Mouse (Mus musculus): ENCODE measurements around the gene Muc20.

The Muc20 gene

DNA sequence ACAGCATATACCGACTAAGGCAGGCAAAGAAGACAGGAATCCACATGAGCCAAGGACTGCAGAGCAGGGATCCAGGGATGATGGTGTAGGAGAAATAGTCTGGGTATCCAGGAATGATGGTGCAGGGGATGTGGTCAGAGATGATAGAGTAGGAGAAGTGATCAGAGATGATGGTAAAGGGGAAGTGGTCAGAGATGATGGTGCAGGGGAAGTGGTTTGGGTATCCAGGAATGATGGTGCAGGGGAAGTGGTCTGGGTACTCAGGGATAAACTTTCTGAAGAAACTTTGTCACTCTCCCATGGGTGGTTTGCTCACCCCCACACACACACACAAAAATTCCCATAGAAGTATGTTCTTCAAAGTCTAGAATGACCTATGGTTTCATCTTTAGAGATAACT is 2.1 kb downstream of the Muc20 start:
- DNase-seq: no peak

DNA sequence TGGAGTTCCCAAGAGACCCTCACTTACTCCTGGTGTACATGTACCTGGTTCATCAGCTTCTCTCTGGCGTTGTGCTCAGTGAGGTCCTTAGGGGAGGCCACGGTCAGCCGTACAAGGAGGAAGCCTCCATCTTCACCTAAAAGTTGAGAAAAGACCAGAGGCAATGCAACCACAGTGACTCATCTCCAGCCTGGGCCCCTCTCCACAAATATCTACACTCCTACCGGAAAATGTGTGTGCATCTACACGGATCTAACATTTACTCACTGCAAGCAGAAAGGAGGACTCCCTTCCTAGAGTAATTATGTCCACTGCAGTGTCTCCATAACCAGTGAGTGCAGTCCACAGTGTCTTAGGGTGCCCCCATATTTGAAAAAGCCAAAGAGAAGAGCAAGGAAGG is 7.2 kb downstream of the Muc20 start:
- DNase-seq: no peak

DNA sequence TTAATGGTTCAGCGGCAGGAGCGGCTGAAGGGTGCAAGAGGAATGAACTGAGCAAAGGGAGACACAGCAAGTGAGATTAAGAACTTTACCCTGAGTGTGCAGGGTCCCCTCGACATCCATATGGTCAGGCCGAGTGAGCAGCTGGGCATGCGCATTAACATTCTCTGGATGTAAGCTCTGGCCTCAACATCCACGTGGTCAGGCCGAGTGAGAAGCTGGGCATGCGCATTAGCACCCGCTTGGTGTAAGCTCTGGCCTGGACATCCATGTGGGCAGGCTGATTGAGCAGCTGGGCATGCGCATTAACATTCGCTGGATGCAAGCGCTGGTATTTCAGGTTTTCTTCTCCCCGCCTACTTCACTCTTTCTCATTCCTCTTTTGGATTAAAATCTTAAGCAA is 12.4 kb downstream of the Muc20 start:
- DNase-seq: peak; percentile 87

DNA sequence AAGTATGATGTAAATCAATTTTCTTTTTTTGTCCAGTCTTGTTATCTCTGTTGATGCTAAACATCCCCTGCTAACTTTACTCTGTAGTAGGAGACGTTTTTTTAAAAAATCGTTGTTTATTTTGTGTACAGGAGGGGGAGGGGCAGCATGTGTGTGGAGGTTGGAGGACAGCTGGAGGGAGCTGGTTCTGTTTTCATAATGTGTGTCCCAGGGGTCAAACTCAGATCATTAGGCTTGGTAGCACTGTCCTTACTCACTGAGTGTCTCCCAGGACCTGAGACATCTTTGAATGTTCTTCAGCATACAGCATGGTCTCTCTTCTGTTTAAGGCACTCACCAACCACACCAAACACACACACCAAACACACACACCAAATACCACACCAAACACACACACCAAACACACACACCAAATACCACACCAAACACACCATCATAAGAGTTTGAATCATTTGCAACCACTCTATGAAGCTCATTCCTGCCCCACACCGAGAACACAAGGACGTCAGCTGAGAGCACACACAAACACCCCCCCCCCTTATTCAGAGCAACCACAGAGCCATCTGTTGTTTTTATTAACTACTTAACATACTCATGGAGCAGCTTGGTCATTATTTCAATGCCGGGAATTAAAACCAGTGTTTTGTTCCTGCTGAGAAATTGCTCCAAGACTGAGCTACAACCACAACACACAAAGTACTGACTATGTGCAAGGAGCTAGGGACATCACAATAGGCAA is 13.7 kb downstream of the Muc20 start:
- peak; percentile 55 for DNase-seq

DNA sequence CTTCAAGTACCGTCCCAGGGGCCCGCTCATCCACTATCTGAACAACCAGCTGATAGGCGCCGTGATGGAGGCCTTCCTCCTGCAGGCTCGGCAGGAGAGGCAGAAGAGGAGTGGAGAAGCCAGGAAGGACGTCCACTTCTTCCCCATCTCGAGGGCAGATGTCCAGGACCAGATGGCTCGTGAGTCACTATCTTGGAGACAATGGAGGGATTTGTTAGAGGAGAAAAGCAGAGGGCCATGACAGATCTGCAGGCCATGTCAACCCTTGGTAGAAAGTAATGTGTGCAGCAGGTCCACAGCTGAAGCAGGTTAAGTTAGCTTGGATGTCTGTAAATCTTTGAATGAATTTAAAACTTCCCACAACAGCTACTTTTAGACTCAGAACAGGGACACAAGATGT is 18.3 kb downstream of the Muc20 start:
- peak; percentile 43 for DNase-seq

DNA sequence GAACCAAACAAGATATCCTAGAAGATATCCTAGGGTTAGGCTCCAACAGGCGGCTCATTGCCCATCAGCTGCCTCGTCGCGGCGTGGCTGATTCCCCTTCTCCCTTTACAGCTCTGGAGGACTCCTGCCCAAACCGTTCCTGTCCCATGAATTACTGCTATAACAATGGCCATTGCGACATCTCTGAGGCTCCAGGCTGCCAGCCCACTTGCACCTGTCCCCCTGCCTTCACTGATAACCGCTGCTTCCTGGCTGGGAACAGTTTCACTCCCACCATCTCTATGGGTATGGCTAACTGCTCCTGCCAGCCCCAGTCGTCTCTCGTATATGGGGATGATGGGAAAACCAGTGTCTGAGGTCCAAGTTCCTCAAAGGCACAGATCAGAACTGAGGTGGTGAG is 20.6 kb downstream of the Muc20 start:
- DNase-seq: no peak

DNA sequence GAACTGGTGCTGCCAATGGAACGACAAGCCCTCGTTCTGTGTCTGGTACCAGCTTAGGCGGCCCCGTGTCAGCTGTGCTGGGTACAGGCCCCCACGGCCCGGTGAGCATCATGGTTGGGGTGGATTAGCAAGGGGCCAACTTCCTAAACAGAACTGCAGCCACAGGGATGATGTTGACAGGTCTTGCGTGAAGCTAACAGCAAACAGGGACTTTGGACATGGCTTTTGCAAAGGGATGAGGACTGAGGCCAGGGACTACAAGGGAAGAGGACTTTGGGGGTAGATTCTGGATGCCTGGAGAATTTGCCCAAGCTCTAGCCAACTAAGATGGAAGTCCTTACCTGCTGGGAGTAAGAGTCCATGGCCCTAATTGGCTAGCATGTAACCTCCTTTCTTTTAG is 30.3 kb downstream of the Muc20 start:
- DNase-seq: no peak

DNA sequence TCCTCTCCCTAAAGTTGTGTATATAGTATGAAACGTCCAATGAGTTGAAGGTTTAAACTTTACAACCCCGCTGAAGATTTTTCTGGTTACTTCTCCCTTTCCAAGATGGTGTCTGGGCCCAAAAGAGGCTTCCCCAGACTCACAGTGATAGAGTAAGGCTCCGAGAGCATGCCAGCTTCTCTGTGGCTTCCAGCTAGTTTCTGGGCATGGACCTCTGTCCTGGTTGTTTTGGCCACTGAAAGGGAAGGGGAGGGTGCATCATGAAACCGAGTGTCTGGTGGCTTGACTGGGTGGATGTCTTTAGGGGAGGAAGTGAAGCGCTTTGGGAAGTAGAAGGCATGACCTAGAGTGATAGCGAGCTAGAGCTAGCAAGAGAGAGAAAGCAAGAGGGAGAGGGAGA is 32.3 kb downstream of the Muc20 start:
- no peak for DNase-seq

DNA sequence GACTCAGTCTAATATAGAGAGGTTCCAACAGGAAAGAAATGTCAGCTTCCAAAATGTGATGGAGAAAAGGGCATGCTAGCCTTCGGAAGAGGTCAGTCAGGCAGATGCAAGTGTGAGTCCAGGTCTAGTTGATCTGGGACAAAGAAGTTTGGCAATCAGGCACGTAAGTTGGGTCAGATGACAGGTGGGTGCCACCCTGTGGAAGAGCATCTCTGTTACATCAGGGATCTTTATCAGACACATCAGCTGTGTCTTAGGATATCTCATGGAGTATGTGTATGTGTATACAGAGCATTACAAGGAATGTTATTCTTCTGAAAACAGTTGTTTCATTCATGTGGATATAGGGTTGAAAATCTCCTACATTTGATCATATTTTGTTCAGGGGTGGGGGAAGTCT is 32.7 kb downstream of the Muc20 start:
- no peak for DNase-seq

DNA sequence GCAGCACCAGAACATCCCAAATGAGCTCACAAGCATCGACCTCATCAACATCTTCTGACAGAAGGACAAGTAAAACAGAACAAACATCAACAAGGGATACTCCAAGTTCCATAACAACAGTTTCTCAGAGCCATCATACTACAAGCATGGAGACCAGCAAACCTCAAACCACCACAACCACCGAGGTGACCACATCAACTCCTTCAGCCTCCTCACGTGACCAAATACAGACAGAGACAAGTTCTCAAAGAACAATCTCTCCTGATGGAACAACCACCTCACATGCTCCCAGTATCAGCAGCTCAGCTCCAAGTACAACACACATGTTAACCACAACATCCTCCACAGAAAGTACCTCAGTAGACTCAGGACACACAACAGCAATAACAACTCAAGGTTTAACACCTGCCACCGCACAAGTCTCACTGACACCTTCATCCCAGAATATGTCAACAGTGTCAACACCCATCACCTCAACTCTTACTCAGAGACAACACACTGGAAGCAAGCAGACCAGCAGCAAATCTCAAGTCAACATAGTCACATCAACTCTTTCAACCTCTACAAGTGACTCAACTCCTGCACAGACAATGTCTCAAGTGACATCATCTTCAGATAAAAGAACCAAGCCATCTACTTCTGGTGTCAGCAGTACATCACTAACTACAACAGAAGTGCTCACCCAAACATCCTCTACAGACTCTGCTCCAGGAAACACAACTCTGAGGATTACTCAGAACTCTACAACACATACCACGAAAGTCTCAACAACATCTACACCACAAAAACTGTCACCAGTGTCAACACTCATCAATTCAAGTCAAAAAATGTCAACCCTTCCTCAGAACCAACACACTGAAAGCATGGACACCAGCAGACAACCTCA is 46.8 kb downstream of the Muc20 start:
- DNase-seq: no peak

DNA sequence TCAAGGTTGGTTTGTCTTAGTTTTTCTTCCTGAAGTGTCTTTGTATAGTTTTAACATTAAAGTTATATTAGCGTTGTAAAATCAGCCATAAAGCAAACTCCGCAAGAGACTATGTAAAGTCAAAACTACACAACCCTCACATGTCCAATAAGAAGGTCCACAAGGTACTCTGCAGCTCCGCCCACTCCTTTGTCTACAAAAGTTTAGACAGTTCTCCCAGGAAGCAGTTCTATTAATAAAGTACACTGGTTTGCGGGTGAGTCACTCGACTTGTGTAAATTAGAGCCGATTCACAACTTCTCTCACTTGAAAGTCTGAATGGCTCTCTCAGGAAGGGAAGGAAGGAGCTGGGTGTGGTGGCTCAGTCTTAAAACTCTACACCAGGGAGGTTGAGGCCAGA is 51.4 kb downstream of the Muc20 start:
- DNase-seq: no peak

DNA sequence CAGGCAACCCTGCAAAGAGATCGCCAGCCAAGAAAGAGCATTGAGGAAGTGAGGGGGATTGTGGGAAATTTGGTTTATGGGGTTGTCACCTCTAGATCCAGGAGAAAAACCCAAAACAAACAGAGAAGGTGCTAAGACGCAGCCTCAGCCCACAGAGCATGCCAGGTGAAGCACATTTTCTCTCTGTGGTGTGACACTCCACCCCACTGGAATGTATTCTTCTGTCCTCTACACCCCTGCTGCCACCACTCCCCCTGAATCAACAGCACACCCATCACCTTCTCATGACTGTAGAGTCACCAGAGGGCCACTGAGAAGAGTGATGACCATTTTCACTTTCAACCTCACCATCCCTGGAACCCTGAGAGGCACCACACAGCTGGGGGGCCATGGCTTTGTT is 54.5 kb downstream of the Muc20 start:
- no peak for DNase-seq

DNA sequence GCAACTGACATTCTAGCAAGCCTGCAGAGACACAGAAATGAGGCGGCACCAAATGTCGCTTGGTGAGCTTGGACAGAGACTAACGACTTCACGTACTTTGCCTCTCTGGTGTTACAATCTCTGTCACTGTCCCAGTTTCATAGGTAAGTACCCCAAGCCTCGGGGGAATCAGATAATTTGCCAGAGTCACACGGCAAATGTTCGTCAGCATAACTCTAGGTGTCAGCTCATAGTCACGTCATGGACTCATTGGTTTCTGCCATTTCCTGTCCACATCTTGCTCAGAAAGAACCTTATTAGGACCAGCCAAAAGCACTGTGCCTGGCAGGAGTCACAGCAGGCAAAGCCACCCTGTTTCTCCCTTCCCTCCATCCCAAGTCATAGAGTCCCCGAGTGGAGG is 55.9 kb downstream of the Muc20 start:
- peak; percentile 23 for DNase-seq

DNA sequence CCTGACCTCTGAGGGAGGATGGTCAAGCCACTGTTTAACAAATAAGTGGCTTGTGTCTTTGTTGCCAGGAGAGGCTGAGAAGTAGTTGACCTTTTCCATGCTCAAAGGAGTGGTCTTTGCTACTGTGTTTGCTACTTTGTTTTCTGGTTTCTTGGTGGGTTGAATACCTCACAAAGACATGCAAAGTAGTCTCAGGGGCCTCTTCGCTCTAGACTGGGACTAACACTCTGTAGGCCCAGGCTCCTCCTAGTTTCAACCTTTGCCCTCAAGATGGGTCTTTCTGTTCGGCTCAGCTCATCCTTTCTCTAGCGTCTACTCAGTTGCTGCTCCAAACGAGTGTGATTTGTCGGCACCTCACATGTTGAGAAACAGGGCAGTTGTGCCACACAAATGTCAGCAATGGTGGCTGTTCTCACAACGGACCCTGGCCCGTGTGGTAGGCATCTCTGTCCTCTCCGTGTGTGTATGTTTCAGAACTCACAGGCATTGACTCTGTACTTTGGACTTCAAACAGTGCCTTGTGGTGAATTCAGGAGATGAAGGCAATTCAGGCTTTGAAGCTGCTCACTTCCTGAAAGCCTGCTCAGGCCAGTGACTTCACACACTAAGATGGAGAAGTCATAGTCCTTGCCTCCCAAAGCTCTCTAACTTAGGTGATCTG is 57.1 kb downstream of the Muc20 start:
- no peak for DNase-seq

DNA sequence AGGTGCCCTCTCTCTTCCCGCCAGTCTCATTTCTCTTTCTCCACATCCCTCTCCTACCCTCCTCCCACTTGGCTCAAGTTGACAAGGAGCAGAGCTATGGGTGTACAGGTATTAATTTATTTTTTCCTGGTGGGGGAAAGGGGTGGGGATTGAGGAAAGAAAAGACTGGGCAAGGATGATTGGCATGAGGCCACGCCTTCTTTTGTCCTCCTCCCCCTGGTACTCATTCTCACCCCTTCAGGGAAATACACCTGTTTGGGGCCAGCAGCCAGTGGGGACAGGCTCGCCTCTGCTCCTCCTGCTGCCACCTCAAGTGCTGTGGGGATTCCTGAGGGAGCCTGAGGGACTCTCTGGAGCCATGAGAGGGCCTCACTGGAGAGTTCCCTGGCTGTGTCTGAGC is 61.2 kb downstream of the Muc20 start:
- no peak for DNase-seq

DNA sequence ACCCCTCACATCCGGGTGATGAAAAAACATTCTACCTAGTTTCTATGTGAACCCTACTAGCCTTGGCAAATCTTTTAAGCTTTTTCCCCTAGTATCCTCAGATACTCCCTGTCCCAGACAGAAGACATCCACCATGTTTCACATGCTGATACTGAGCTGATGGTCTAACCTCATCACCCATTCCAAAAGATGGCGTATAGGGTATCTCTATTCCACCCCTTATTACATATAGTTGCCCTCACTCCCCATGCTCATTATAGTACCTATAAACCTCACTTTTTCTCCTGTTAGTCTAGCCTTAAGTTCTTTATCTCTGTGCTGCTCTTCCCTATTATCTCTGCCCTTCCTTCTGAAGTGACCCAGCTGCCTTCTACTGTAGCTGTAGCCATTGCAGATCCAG is 61.6 kb downstream of the Muc20 start, which contains the start of gene Muc4:
Gene Muc4 (plus strand): TSS at position 301 of the 400 bp plus-strand sequence.
- DNase-seq: no peak

DNA sequence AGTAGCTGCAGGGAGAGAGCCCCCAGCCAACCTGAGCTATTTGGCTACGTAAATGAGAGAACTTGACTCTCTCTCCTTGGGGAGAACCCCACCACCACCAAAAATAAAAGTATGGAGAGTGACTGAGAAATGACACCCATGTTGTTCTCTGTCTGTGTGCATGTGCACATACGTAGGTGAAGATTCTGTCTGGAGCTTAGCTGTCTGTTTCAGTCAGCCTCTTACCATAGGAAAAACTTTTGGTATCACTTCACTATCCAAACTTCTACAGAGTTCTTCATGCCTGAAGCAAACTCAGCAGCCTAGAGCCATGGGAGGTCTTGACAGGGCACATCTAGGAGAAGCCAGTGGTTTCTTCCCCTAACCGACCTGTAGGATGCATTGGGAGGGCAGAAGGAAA is 64.0 kb downstream of the Muc20 start:
- DNase-seq: no peak

DNA sequence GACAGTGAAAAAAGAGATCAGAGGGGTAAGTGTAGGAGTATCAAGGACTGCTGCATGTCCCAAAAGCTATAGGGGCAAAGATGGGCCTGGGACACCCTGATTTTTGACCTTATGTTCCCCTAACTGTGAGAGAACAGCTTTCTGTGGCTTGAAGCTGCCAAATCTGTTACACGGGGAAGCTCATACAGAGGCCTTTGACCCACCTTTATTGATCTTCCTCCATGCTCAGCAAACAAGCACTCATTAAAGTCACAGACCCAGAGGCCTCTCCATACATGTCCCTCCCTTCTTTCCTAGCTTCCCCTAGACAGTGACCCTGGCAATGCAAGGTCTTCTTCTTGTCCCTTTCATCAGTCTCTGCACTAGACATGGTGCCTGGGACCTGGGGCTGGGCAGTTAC is 68.5 kb downstream of the Muc20 start:
- no peak for DNase-seq

DNA sequence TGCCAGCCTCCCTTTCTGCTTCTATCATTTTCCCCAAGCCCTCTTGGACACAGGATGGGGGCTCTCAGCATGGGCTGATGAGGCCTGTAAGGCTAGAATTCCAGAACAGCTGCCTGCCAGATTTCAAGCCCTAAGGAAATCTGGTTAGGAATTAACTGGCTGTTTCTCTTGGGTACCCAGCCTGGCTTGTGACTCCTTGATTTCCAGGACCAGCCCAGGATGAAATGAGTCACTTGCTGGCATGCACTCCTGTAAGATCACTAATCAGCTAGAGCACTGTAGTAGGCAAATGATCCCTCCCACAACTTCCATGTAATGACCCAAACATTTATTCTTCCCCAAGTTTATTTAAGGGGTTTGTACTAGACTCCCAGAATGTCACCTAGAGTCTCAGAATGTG is 69.0 kb downstream of the Muc20 start:
- DNase-seq: no peak

Measured in retina, postnatal 1 day (tissue).